Mouse (Mus musculus) 3134 (cell line): ENCODE data around the gene Gm49403.
A peak's percentile ranks its signal among the peaks of the same experiment; 100 is the strongest.

Experiments
- DNase-seq: peaks from one replicate; pipeline ENCODE4 v3.0.0-alpha.2; 2011; ENCODE audit warnings: low spot score; ENCODE audit not compliant: insufficient read length; ENCODE audit errors: extremely low read depth

The Gm49403 gene

GRCm38 (mm10) chr19:8908531-8908930 lies 24.8 kb downstream of the Gm49403 start:
- no peak for DNase-seq

DNA sequence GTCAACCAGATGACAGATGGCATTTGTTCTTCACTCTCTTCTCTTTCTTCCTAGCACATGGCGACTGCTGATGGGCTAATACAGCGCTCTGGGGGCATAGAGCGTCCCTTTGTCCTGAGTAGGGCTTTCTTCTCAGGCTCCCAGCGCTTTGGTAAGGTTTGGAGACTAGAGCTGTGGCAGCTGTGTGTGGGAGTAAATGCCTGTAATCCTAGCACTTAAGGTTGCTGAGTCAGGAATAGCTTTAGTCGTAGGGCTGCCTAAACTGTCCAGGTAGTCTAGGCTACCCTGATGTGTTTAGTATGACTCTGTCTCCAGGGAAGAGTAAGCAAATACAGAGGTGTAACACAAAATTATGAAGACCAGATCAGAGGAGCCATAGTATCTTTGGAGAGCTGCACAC lies 28.1 kb downstream of the Gm49403 start:
- DNase-seq, result no peak

DNA sequence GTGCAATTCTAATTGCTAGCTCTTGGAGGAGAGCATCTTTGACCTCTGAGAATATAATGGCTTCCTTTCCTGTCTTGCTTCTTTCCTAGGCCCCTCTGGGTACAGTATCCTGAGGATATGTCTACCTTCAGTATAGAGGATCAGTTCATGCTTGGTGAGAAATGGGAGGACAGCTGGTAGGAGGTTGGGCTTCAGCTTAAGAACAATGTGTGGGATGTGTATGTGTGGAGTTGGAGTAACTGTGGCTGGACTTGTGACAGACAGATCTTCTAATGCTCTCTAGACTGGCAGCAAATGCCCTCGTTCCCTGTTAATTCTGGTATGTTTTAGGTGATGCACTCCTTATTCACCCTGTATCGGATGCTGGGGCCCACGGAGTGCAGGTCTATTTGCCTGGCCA lies 30.5 kb downstream of the Gm49403 start:
- no peak for DNase-seq

DNA sequence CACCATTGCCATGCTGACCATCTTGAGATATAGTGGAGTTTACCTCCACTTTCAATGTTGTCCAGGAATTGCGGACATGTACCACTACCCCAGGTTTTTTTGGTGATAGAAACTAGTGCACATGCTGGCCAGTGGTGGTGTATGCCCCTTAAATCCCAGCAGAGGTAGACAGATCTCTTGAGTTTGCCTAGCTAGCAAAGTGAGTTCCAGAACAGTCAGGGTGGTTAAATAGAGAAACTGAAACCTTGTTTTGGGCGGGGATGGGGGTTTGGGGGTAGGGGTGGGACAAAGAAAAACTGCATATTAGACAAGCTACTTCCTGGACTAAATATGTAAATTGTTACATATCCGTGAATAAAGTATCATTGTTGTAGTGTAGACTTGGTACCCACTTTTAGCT lies 35.3 kb downstream of the Gm49403 start:
- DNase-seq, result no peak

DNA sequence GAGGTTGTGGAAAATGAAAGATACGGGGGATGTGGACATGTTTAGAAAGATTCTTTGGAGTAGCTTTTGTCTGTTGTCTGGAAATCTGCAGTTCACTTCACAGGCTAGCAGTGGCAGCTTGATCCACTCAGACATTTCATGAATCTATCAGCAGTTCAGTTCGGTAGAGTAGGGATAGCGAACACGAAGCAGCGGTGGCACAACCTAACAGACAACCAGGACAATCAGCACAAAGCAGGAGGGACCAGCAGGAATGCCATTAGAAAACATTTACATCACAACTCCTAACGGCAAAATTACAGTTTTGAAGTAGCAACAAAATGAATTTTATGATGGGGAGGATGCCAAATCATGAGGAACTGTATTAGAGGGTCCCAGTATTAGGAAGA lies 35.9 kb downstream of the Gm49403 start:
- no peak for DNase-seq

DNA sequence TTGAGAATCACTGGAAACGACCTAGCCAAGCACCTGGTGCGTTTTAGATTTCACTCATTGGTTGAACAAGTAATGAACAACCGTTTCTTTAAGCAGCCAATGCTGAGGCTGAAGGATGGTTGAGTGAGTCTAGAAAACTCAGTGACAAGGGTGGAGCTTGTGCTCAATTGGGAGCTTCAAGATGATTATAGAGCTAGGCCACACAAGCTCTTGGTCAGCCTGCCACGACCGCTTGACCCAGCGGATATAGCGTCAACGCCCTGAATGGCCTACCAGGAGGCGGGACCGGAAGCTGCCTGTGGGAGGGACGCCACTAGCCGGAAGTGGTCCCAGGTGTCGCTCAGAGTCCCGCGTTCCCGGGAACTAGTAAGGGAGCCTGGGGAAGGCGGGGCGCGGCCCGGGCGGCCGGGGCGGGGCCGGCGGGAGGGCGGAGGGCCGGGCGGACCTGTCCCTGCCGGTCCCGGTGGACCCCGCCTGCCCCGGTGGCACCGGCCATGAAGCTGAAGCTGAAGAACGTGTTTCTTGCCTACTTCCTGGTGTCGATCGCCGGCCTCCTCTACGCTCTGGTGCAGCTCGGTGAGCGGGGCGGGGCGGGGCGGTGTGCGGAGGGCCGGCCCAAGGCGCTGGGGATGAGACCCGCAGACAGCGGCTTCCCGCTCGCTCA lies 36.5 kb downstream of the Gm49403 start, which contains the start of gene B3gat3:
B3gat3 (plus strand) TSS at position 302 of the 664 bp plus-strand sequence.
- peak; percentile 92 for DNase-seq

- peak; percentile 24 for DNase-seq
These were observed 37.1 kb downstream of the Gm49403 start for GRCm38 (mm10) chr19:8920836-8921291.

DNA sequence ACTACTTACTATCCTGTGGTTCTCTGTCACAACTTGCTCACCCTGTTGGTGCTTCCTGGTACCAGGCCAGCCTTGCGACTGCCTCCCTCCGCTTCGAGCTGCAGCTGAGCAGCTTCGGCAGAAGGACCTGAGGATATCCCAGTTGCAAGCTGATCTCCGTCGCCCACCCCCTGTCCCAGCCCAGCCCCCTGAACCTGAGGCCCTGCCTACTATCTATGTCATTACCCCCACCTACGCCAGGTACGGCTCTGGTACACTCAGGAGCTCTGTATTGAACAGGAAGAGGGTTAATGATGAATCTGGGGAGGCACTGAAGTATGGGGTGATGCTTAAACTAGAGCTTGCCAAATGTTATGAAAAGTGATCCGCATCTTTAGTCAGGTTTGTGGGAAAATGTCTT lies 38.0 kb downstream of the Gm49403 start:
- no peak for DNase-seq

DNA sequence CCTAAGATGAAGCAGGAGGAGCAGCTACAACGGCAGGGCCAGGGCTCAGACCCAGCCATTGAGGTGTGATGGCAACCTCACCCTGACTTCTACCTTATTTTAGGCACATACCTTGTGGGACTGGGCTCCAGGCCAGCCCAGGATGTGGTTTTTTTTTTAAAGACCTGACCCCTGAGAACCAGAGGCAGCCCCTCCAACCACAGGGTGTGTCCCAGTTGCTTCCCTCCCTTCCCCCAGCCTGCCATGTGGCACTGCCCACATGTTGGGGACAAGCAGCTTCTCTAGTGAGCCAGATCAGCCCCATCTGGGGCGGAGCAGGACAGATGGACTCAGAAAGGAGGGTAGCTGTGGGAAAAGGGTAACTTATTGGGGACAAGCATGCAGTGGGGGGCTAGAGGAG lies 43.0 kb downstream of the Gm49403 start:
- no peak for DNase-seq

DNA sequence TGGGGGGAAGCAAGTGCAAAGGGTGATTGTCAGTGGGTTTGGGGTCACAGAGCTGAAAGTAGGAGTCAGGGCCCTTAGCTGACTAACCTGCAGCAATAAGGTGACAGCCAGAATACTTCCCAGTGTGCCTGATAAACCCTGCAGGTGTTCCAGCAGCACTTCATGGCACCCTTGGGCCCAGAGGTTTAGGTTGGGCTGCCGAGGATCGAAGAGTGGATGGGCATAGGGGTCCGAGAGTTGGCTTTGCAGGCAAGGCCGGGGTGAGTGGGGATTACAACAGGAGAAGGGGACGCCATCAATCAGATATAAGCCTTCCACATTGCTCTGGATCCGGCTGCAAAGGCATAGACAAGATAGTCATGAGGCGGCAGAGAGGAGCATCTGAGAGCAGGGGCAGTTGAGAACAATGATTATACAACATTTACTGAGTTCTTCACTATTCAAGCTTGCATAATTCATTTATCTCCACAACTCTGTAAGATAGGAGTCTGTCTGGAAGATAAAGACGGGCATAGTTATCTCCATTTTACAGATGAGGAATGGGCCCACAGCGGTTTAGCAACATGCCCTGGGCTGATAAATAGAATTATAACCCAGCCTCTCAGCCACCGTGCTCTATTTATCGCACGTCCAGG lies 44.3 kb downstream of the Gm49403 start:
- no peak for DNase-seq

- no peak for DNase-seq
These were observed 45.0 kb downstream of the Gm49403 start for GRCm38 (mm10) chr19:8928689-8929223.

GRCm38 (mm10) chr19:8929224-8930088 lies 45.7 kb downstream of the Gm49403 start, which contains the start of the genes Rom1 and Eml3:
Gene Rom1, minus strand, starts transcription at chr19:8929356.
Gene Eml3, plus strand, starts transcription at chr19:8929552.
- DNase-seq, result peak; percentile 92

DNA sequence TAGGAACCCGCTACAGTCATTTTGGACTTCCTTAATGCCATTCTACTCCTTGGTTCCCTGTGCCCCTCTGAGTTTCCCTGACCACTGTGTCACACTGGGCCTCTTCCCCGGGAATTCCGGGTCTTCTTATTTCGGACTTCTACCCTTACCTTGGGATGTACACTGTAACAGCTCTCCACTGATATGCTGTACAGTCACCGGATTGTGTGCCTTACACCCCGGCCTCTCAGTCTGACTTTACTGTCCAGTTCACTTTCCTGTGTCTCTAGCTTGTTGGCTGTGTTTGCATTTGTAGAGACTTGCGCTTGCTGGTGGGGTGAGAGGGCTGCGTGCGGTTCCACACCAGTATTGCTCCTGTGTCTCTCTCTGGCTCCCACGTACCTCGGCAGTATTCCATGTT lies 46.4 kb downstream of the Gm49403 start:
- no peak for DNase-seq

GRCm38 (mm10) chr19:8930771-8931170 lies 47.0 kb downstream of the Gm49403 start:
- DNase-seq, result no peak

GRCm38 (mm10) chr19:8936736-8937135 lies 53.0 kb downstream of the Gm49403 start:
- no peak for DNase-seq
